Mouse (Mus musculus): ENCODE data around the gene Tyw5. TPM values are rescaled to one million over a fixed set of nuclear protein-coding genes. Genes with fewer than 3 reads are reported as not detected.

The Tyw5 gene
- 4.1 and 6.9 TPM in 2 replicates for polyA plus RNA-seq (2012; rRNA removed)

- DNase-seq (ENCODE audit: low read depth), result no peak
Observed at GRCm38 (mm10) chr1:57406187-57407151, at the start of gene Tyw5, which contains the start of gene Maip1. Gene Tyw5, minus strand, starts transcription at chr1:57407101. Gene Maip1, plus strand, starts transcription at chr1:57406328.

DNA sequence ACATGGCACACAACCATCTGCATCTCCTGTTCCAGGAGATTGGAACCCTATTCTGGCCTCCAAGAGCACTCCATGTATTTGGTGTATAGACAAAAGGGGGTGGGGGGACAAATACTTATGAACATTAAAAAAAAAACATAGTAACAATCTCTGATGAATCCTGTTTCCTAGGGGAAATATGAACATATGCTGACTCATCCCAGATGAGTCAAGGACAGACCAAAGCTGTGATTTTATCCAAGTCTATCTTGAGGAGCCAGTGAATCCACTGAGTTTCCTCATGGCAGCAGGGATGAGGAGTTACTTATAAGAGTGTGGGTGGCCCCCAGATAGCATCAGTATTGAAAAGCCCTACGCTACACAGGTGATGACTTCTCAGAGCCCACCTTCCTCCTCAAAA, 43.3 kb upstream of the Tyw5 start:
- no peak for DNase-seq (ENCODE audit: low read depth)

GRCm38 (mm10) chr1:57445679-57446078, 38.8 kb upstream of the Tyw5 start:
- no peak for DNase-seq (ENCODE audit: low read depth)

DNA sequence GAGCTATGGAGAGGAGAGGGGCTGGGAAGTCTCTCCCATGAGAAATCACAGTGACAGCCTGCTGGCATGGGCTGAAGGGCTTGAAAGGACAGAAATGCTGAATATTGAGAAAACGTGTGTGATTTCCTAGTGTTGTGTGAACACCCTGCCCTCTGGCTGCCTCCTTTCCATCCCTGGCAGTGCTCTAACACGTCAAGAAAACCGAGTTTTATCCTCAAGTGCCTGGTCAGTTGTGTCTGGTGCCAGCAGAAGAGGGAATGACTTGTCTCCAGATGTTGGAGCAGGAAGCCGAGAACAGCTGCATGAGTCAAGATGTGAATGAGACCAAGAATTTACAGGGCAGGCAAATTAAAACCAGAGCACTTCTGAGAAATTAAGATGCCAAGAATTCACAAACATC, 33.9 kb upstream of the Tyw5 start:
- no peak for DNase-seq (ENCODE audit: low read depth)

DNA sequence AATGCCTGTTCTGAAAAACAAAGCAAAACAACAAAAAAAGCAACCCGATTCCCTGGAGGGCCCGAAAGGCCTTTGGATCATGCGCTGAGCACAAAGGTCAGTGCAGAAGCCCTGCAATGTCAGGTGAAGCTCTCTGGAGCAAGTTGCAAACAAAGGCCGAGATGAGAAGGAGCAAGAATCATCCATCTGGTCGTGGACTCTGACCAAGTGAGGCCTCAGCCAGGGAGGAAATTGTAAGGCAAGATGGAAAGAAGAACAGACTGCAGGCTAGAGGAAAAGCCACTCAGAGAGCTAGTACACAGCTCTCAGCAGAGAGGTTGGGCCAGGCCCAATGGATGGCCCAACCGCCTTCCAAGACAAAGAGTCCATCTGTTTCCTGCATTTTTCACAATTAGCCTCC, 32.1 kb upstream of the Tyw5 start:
- DNase-seq (ENCODE audit: low read depth), result no peak

- no peak for DNase-seq (ENCODE audit: low read depth)
Observed at GRCm38 (mm10) chr1:57436954-57437353, 30.1 kb upstream of the Tyw5 start.

DNA sequence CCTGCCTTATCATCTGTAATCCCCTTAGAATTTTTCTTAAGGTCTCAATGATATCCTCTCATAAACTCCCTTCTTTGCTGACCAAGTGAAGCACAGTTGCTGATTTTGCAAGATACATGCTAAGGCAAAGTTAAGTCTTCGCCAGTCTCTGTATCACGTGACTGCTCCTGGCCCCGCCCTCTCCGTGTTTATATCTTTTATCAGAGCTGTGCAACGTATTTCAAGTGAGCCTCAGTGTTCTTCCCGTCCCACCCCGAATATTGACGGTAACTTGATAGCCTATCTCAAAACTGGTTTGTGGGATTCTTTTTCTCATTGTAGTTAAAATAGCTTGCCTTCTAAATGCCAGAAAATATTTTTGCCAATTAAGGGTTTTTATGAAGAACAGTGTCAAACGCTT, 29.5 kb upstream of the Tyw5 start:
- DNase-seq (ENCODE audit: low read depth), result no peak

GRCm38 (mm10) chr1:57433141-57433540, 26.2 kb upstream of the Tyw5 start:
- no peak for DNase-seq (ENCODE audit: low read depth)

- DNase-seq (ENCODE audit: low read depth), result no peak
Observed at GRCm38 (mm10) chr1:57429786-57430483, 23.0 kb upstream of the Tyw5 start.

DNA sequence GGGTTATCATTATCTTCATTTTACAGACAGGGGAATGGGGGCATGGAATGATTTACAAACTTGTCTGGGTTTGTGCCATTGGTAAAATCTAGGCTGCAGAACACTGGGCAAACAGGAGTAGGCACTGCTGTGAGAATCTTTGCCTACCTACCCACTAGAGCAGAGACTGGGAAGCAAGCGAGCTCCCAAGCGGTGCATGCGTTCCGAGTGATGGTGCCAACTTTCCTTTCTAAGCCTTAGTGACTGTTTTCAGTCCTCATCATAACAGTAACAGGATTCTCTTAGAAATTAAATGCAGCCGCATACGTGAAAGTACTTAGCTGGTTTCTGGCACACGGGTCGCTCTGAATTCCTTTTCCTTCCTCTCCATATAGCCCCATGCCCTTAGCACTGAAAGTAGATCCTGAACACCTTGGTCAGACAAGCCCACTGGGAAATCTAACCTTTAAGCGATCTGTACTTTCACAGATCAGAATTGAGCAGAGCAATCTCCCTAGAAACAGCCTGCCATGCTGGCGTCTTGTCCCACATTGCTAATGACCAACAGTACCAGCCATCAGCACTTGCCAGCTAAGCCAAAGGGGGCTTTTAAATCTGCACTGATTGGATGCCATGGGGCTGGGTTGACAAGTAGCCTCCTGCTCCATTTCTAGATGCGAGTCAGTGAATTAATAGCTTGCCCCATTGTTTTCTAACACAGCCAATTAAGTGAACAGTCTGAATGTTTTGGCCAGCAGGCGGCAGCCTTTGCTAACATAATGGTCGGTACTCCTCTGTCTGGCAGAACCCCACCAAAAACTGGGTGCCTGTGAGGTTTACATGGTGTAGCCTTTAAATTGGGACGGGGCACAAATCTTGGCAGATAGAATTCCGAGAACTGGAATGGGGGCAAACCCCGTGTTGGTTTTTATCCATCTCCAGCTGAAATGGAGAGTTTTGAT, 21.7 kb upstream of the Tyw5 start:
- DNase-seq (ENCODE audit: low read depth), result no peak

DNA sequence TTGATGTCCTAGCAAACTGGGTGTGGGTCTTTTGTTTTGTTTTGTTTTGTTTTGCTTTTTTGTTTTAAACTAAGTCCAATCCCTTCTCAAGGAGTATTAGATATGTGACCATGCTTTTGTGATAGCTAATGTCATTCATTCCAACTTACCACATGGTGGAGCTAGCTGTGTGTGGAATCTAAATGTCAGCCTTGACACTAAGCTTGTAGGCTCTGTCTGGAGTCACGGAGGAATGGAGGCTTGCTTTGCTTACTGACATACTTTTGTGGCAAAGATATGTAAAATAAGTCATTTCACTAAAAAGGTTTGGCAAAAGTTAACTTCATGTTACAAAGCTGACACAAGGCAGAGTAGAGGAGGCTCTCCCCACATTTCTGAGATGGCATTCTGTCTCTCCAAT, 16.8 kb upstream of the Tyw5 start:
- DNase-seq (ENCODE audit: low read depth), result no peak

DNA sequence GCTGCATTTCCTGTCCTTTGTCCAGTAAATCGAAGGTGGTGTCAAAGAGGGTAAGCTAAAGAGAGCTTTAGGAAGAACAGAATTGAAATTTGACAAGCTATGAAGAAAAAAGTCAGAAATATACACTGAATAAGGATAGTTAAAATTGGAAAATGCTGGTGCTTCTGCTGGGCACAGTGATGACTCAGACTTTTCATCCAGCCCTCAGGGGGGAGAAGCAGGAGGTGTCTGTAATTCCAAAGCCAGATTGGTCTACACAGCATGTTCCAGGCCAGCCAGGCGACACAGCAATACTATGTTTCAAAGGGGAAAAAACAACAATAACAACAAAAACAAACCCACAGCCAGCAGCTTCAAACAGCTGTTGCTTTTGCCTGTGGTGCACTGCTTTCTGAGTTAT, 6.5 kb upstream of the Tyw5 start:
- DNase-seq (ENCODE audit: low read depth), result no peak

GRCm38 (mm10) chr1:57408994-57409393, 2.1 kb upstream of the Tyw5 start:
- no peak for DNase-seq (ENCODE audit: low read depth)

GRCm38 (mm10) chr1:57402116-57402515, 4.8 kb downstream of the Tyw5 start:
- no peak for DNase-seq (ENCODE audit: low read depth)

GRCm38 (mm10) chr1:57400877-57401276, 6.0 kb downstream of the Tyw5 start:
- no peak for DNase-seq (ENCODE audit: low read depth)

DNA sequence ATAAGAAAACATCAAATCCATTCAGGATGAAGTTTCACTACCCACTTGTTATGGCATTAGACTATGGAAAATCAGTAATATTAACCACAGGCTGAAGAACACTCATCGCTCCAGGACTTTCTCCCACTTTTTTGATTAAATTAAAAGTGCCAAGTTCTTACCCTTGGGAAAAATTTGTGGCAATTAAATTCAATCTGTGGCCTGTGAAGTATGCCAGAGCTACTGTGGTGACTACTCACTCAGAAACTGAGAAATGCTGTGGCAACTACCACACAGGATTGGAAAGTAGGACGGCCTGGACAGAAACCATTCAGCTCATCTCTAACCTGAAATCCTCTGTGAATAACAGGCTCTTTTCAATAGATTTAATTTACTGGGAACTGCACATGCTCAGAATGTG, 6.6 kb downstream of the Tyw5 start:
- DNase-seq (ENCODE audit: low read depth), result no peak

GRCm38 (mm10) chr1:57394051-57394450, 12.8 kb downstream of the Tyw5 start:
- no peak for DNase-seq (ENCODE audit: low read depth)

DNA sequence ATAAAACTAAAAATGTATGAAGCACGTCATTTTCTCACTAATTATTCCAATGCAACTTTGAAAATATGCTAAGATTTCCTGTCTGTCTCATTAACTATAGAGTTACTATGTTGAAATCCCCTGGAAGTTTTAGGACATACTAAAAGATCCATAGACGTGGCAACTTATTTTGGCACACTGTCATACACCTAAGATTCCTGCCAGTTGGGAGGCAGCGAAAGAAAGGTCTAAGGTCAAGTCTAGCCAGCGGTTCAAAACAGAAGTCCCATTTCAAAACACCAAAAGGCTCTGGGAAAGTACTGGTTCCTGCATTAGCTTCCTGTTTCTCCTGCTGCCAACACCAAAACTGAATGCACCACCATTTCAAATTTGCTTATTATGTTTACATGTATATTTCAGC, 14.5 kb downstream of the Tyw5 start:
- DNase-seq (ENCODE audit: low read depth), result no peak

DNA sequence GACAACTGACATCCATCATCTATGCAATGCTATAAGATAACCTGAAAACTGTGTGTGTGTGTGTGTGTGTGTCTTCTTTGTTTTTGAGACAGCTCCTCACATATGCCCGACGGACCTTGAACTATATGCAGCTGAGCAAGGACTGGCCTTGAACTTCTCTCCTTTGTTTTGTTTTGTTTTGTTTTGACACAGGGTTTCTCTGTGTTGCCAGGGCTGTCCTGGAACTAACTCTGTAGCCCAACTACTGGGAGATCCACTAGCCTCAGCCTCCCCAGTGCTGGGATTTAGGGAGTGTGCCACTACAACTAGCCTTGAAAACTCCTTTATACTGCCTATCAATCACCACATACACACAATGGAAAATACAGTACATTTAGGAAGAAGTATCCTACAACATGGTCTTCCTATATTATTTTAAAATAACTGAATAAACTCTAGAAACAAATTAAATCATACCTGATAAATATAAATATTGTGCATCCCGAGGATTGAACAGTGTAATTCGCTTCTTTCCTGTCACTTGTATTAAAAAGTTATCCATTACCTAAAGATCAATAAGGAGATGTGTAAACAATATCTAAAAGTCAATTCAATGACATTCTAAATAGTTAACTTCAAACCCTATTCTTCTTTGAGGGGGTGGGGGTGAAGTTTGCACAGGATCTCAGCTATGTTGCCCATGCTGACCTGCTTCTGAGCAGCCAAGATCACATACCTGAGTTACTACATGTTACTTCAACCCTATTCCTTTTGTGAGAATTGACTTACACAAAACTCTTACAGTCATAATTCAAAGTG, 15.7 kb downstream of the Tyw5 start:
- DNase-seq (ENCODE audit: low read depth), result no peak

DNA sequence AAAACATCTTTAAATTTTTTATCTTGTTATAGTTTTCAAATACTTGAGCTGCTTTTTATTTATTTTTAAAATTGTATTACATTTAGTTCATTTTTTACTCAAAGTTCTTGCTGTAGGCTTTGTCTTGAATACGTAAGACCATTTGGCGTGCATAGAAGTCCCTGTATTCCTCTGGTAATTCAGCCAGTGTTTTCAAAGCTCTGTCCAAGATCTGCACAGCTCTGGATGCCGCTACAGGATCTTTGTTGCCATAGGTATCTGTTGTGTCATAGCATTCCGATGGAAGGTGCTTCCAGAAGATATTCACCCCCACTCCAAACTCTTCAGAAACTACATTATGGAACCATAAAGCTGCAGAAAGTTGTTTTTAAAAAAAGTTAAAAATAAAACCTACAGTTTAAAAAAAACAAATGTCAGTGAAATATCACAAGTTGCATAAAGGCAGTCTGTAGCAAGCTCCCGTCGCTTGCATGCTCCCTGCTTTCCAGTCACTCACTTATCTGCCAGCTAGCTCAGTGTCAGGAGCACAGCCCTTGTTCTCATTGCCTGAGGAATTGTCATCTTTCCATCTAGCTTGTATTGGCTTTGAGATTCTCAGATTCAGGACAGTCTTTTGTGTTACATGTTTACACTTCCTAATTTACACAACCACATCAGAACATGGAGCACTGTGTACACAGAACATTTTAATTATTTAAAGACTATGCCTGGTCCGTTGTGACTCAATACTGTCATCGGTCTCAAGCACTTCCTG, 18.3 kb downstream of the Tyw5 start:
- DNase-seq (ENCODE audit: low read depth), result no peak

Data from gonadal fat pad, adult 2 months (tissue).